Mouse (Mus musculus): ENCODE results near the gene Olfr859.

GRCm38 (mm10) chr9:19803000-19803399, 1.7 kb upstream of the Olfr859 start:
- TF ChIP-seq CTCF (IDR thresholded peaks at IDR 0.05; ENCODE audit: low read depth, low read length): no peak
- TF ChIP-seq POLR2A (IDR thresholded peaks at IDR 0.05; ENCODE audit: borderline replicate concordance, low read depth, low read length): no peak

Measured in bone marrow macrophage, adult 2 months (primary cell).